Comparison of ENCODE assay signal across 10 mouse cellular contexts in the genomic region with DNA sequence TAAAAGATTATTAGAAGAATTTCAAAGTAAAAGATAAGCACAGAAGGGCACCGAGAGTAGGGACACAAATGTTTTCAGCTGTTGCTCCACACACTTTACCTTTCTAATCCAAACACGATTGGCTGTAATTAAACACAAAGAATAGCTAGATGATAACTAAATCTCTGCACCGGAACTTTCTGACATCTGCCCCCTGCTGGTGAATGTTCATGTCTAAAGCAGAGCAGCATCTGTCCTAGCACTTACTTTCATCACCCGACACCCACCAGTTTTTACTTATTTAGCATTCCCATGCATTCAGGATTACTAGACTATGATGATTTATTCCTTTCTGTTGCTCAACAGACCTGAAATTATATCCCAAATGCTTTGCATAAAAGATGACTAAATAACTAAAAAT.
A peak's percentile ranks its signal among the peaks of the same experiment; 100 is the strongest.
DNase-seq lines count a peak whose midpoint lies in the region; ATAC-seq and TF ChIP-seq lines count a peak whose summit lies in the region.
"Had no signal": no experiment of that assay in that cellular context is flagged by ENCODE, and none has a peak within 500 bp of the region (broad histone marks: within the 10 kb centered on the region; RNA-seq: fewer than 3 reads in every experiment).

No protein-coding gene starts in this region.

- no peak for TF ChIP-seq EP300 in liver, embryonic 14.5 days (IDR thresholded peaks at IDR 0.05; ENCODE audit: low read depth)

- no peaks in the 10 kb centered on the region for H3K36me3 ChIP-seq in forebrain, embryonic 11.5 days (ENCODE audit: control insufficient read depth, insufficient read depth, low read length)
- H3K36me3 ChIP-seq in forebrain, embryonic 15.5 days = no peaks in the 10 kb centered on the region
- no peaks in the 10 kb centered on the region for H3K36me3 ChIP-seq in liver, embryonic 14.5 days (replicated peaks; ENCODE audit: control insufficient read depth, insufficient read depth, low read depth)
- H3K36me3 ChIP-seq in liver, embryonic 12.5 days = no peaks in the 10 kb centered on the region
- no peaks in the 10 kb centered on the region for H3K36me3 ChIP-seq in midbrain, embryonic 13.5 days
- H3K36me3 ChIP-seq: G1E; liver, embryonic 13.5 days had no signal

- no peaks in the 10 kb centered on the region for H3K4me1 ChIP-seq in forebrain, embryonic 11.5 days (replicated peaks; ENCODE audit: control insufficient read depth, insufficient read depth, low read length)
- no peaks in the 10 kb centered on the region for H3K4me1 ChIP-seq in forebrain, embryonic 15.5 days
- no peaks in the 10 kb centered on the region for H3K4me1 ChIP-seq in liver, embryonic 14.5 days (replicated peaks; ENCODE audit: control insufficient read depth in 2 of 2, insufficient read depth in 2 of 2, low read length in 1 of 2)
- H3K4me1 ChIP-seq in liver, embryonic 12.5 days = no peaks in the 10 kb centered on the region
- H3K4me1 ChIP-seq in midbrain, embryonic 13.5 days (replicated peaks) = no peaks in the 10 kb centered on the region
- H3K4me1 ChIP-seq: liver, embryonic 13.5 days had no signal

- H3K9ac ChIP-seq in forebrain, embryonic 11.5 days (ENCODE audit: low read length) = no peak overlapping the region
- no peak overlapping the region for H3K9ac ChIP-seq in forebrain, embryonic 15.5 days (replicated peaks)
- H3K9ac ChIP-seq in liver, embryonic 14.5 days (replicated peaks) = no peak overlapping the region
- H3K9ac ChIP-seq in liver, embryonic 12.5 days = no peak overlapping the region
- H3K9ac ChIP-seq in midbrain, embryonic 13.5 days (replicated peaks) = no peak overlapping the region
- H3K9ac ChIP-seq: liver, embryonic 13.5 days had no signal

- peak; percentile 53 for DNase-seq in forebrain, embryonic 11.5 days (ENCODE audit: low spot score)
- no peak for DNase-seq in liver, embryonic 14.5 days (ENCODE audit: low read depth in 3 of 3, low spot score in 3 of 3)
- DNase-seq in adrenal gland, adult 18-20 months (ENCODE audit: low spot score in 2 of 2) = peak; percentile 23 to 36
- DNase-seq in left cerebral cortex, adult 2 months (ENCODE audit: extremely low spot score in 1 of 2, low spot score in 2 of 2) = peak in 1 of 2 experiments; percentile 16
- peak; percentile 24 for DNase-seq in telencephalon, adult 2 months (ENCODE audit: low read depth, low spot score)
- DNase-seq: liver, embryonic 13.5 days had no signal

- no peak overlapping the region for H3K4me3 ChIP-seq in forebrain, embryonic 11.5 days (ENCODE audit: low read depth, low read length)
- H3K4me3 ChIP-seq in forebrain, embryonic 15.5 days = no peak overlapping the region
- H3K4me3 ChIP-seq in liver, embryonic 14.5 days (ENCODE audit: insufficient read depth in 1 of 2, low read depth in 2 of 2, low read length in 2 of 2) = no peak overlapping the region
- no peak overlapping the region for H3K4me3 ChIP-seq in liver, embryonic 12.5 days
- no peak overlapping the region for H3K4me3 ChIP-seq in left cerebral cortex, adult 2 months
- H3K4me3 ChIP-seq in midbrain, embryonic 13.5 days (replicated peaks) = no peak overlapping the region
- H3K4me3 ChIP-seq: liver, embryonic 13.5 days had no signal

- TF ChIP-seq CTCF in liver, embryonic 14.5 days (IDR thresholded peaks at IDR 0.05; ENCODE audit: low read depth) = peak; percentile 21; the same call in 1 of the 2 replicates
- TF ChIP-seq CTCF in left cerebral cortex, adult 2 months (IDR thresholded peaks at IDR 0.05) = peak; percentile 50

- 83% methylated on average over 4 of the region's 4 CpGs for WGBS in forebrain, embryonic 11.5 days
- WGBS in forebrain, embryonic 15.5 days = 74% methylated on average over 4 of the region's 4 CpGs
- WGBS in liver, embryonic 14.5 days (ENCODE audit: insufficient replicate concordance) = 55% methylated on average over 4 of the region's 4 CpGs
- 65% methylated on average over 4 of the region's 4 CpGs for WGBS in liver, embryonic 12.5 days (ENCODE audit: insufficient replicate concordance)
- 77% methylated on average over 4 of the region's 4 CpGs for WGBS in midbrain, embryonic 13.5 days

- no peak overlapping the region for H3K4me2 ChIP-seq in forebrain, embryonic 11.5 days (ENCODE audit: low read depth, low read length, severe bottlenecking)
- no peak overlapping the region for H3K4me2 ChIP-seq in forebrain, embryonic 15.5 days (replicated peaks)
- no peak overlapping the region for H3K4me2 ChIP-seq in liver, embryonic 14.5 days (ENCODE audit: low read depth)
- H3K4me2 ChIP-seq in liver, embryonic 12.5 days = no peak overlapping the region
- no peak overlapping the region for H3K4me2 ChIP-seq in midbrain, embryonic 13.5 days (replicated peaks)
- H3K4me2 ChIP-seq: liver, embryonic 13.5 days had no signal

- ATAC-seq in forebrain, embryonic 11.5 days (replicated peaks; ENCODE audit: low FRiP score) = no peak
- no peak for ATAC-seq in forebrain, embryonic 15.5 days (replicated peaks)
- no peak for ATAC-seq in liver, embryonic 14.5 days (ENCODE audit: insufficient read depth)
- ATAC-seq in liver, embryonic 12.5 days = no peak
- no peak for ATAC-seq in midbrain, embryonic 13.5 days

- no peaks in the 10 kb centered on the region for H3K27me3 ChIP-seq in forebrain, embryonic 11.5 days (ENCODE audit: control insufficient read depth, insufficient read depth, low read length)
- H3K27me3 ChIP-seq in forebrain, embryonic 15.5 days = no peaks in the 10 kb centered on the region
- no peaks in the 10 kb centered on the region for H3K27me3 ChIP-seq in liver, embryonic 14.5 days (ENCODE audit: control insufficient read depth, insufficient read depth, low read length)
- no peaks in the 10 kb centered on the region for H3K27me3 ChIP-seq in liver, embryonic 12.5 days (replicated peaks)
- H3K27me3 ChIP-seq in midbrain, embryonic 13.5 days = no peaks in the 10 kb centered on the region
- H3K27me3 ChIP-seq: liver, embryonic 13.5 days had no signal

- no peak overlapping the region for H3K27ac ChIP-seq in forebrain, embryonic 11.5 days (ENCODE audit: low read depth, low read length)
- no peak overlapping the region for H3K27ac ChIP-seq in forebrain, embryonic 15.5 days (replicated peaks)
- H3K27ac ChIP-seq in liver, embryonic 14.5 days = no peak overlapping the region
- no peak overlapping the region for H3K27ac ChIP-seq in liver, embryonic 12.5 days
- no peak overlapping the region for H3K27ac ChIP-seq in left cerebral cortex, adult 2 months
- no peak overlapping the region for H3K27ac ChIP-seq in midbrain, embryonic 13.5 days
- H3K27ac ChIP-seq: liver, embryonic 13.5 days had no signal

- intact Hi-C loops in left cerebral cortex, adult 2 months (cut with DNase I) = no loop called here

- H3K9me3 ChIP-seq in forebrain, embryonic 11.5 days (ENCODE audit: control insufficient read depth, low read length) = no peaks in the 10 kb centered on the region
- H3K9me3 ChIP-seq in forebrain, embryonic 15.5 days = no peaks in the 10 kb centered on the region
- no peaks in the 10 kb centered on the region for H3K9me3 ChIP-seq in liver, embryonic 14.5 days (ENCODE audit: control insufficient read depth, low read length)
- H3K9me3 ChIP-seq in liver, embryonic 12.5 days (replicated peaks) = no peaks in the 10 kb centered on the region
- H3K9me3 ChIP-seq in midbrain, embryonic 13.5 days = no peaks in the 10 kb centered on the region
- H3K9me3 ChIP-seq: G1E; liver, embryonic 13.5 days had no signal

Comparison
In these comparisons a context has a peak if more than half of its experiments do, and no peak if none do; other contexts are left out.
1. DNase-seq: peak in forebrain, embryonic 11.5 days (single experiment), adrenal gland, adult 18-20 months (2 of 2) and telencephalon, adult 2 months (single experiment); none in liver, embryonic 14.5 days (0 of 3).